Mouse (Mus musculus): ENCODE measurements around the gene 4930579G24Rik. TPM values are rescaled to one million over a fixed set of nuclear protein-coding genes. Genes with fewer than 3 reads are reported as not detected.

Gene 4930579G24Rik
- polyA plus RNA-seq, 1 experiment from 2014 or later: 19.6 TPM

GRCm38 (mm10) chr3:79627484-79628181 is 1.2 kb upstream of the 4930579G24Rik start:
- DNase-seq (ENCODE audit: low read depth, low spot score) (peak; percentile 10), ATAC-seq (no peak)
- ChIA-PET POLR2A (interaction anchor here (0.7 kb wide), 2 partner anchors 147 to 729 kb away, joined by 3 to 5 read pairs; no protein-coding TSS in a partner anchor), CTCF (interaction anchor here (1.0 to 2.1 kb wide), 3 partner anchors 12 to 25 kb away, joined by 3 to 6 read pairs (median 3); no protein-coding TSS in a partner anchor)
- H3K27me3 ChIP-seq: no peaks in the 10 kb centered on the region
- TF ChIP-seq CTCF (IDR thresholded peaks at IDR 0.05): no peak
- in situ Hi-C loops (cut with MboI; ENCODE audit: low pct_unique_long_range_greater_than_20kb): no loop called here

- POLR2A ChIA-PET: interaction anchor here (0.7 kb wide), 1 partner anchor 148 kb away, joined by 3 read pairs; no protein-coding TSS in a partner anchor
- ATAC-seq (peak; percentile 14), DNase-seq (ENCODE audit: low read depth, low spot score) (no peak)
- in situ Hi-C loops (cut with MboI; ENCODE audit: low pct_unique_long_range_greater_than_20kb): no loop called here
- no peaks in the 10 kb centered on the region for H3K27me3 ChIP-seq
- TF ChIP-seq CTCF (IDR thresholded peaks at IDR 0.05): no peak
- CTCF ChIA-PET: interaction anchor here (1.2 to 2.5 kb wide), 4 partner anchors 9 to 36 kb away, joined by 3 to 6 read pairs (median 6); no protein-coding TSS in a partner anchor
Observed at GRCm38 (mm10) chr3:79628182-79628560, 708 bp upstream of the 4930579G24Rik start.

- peak; percentile 58 for ATAC-seq
- ChIA-PET POLR2A (no interaction called here), CTCF (interaction anchor here (1.0 to 4.4 kb wide), 8 partner anchors 10 to 182 kb away, joined by 3 to 24 read pairs (median 4); no protein-coding TSS in a partner anchor)
- in situ Hi-C loops (cut with MboI; ENCODE audit: low pct_unique_long_range_greater_than_20kb): no loop called here
- peak; percentile 48 for DNase-seq (ENCODE audit: low read depth, low spot score)
- no peak for TF ChIP-seq CTCF (IDR thresholded peaks at IDR 0.05)
- H3K27me3 ChIP-seq: no peaks in the 10 kb centered on the region
Observed at GRCm38 (mm10) chr3:79629416-79629730, 494 bp downstream of the 4930579G24Rik start, which contains the start of gene Etfdh. Gene Etfdh (minus strand): TSS chr3:79629500.

GRCm38 (mm10) chr3:79652129-79652528 is 23.2 kb downstream of the 4930579G24Rik start:
- DNase-seq (ENCODE audit: low read depth, low spot score) (no peak), ATAC-seq (no peak)
- ChIA-PET POLR2A (no interaction called here), CTCF (interaction anchor here (0.9 kb wide), 1 partner anchor 24 kb away, joined by 3 read pairs; the partner anchor contains the start of gene 4930579G24Rik)
- in situ Hi-C loops (cut with MboI; ENCODE audit: low pct_unique_long_range_greater_than_20kb): no loop called here
- H3K27me3 ChIP-seq: peaks cover 33% of the 10 kb centered on the region
- TF ChIP-seq CTCF (IDR thresholded peaks at IDR 0.05): no peak

GRCm38 (mm10) chr3:79656682-79657081 is 27.8 kb downstream of the 4930579G24Rik start:
- ATAC-seq (no peak), DNase-seq (ENCODE audit: low read depth, low spot score) (peak; percentile 28)
- ChIA-PET POLR2A (no interaction called here), CTCF (interaction anchor here (0.6 to 1.4 kb wide), 3 partner anchors 9 to 157 kb away, joined by 3 to 4 read pairs (median 3); no protein-coding TSS in a partner anchor)
- in situ Hi-C loops (cut with MboI; ENCODE audit: low pct_unique_long_range_greater_than_20kb): no loop called here
- TF ChIP-seq CTCF (IDR thresholded peaks at IDR 0.05): no peak
- peaks cover 22% of the 10 kb centered on the region for H3K27me3 ChIP-seq

GRCm38 (mm10) chr3:79664787-79665408 is 36.0 kb downstream of the 4930579G24Rik start:
- in situ Hi-C loops (cut with MboI; ENCODE audit: low pct_unique_long_range_greater_than_20kb): loop anchor here (5.0 kb wide), 2 partner anchors 147 to 397 kb away; no protein-coding TSS in a partner anchor
- H3K27me3 ChIP-seq: peaks cover 19% of the 10 kb centered on the region
- ATAC-seq (peak; percentile 89), DNase-seq (ENCODE audit: low read depth, low spot score) (peak; percentile 42)
- ChIA-PET CTCF (interaction anchor here (1.0 to 2.3 kb wide), 12 partner anchors 8 to 169 kb away, joined by 3 to 22 read pairs (median 6); partner anchors contain the start of genes 4930579G24Rik and Etfdh), POLR2A (no interaction called here)
- peak; percentile 84 for TF ChIP-seq CTCF (IDR thresholded peaks at IDR 0.05)

- TF ChIP-seq CTCF (IDR thresholded peaks at IDR 0.05): no peak
- ChIA-PET POLR2A (no interaction called here), CTCF (interaction anchor here (6.9 to 7.9 kb wide), 2 partner anchors 139 to 144 kb away, joined by 31 to 114 read pairs; no protein-coding TSS in a partner anchor)
- ATAC-seq: no peak
- in situ Hi-C loops (cut with MboI; ENCODE audit: low pct_unique_long_range_greater_than_20kb): no loop called here
- H3K27me3 ChIP-seq: peaks cover 9% of the 10 kb centered on the region
- DNase-seq (ENCODE audit: low read depth, low spot score): no peak
Observed at GRCm38 (mm10) chr3:79670556-79670955, 41.7 kb downstream of the 4930579G24Rik start.

GRCm38 (mm10) chr3:79672188-79672587 is 43.3 kb downstream of the 4930579G24Rik start:
- POLR2A ChIA-PET: no interaction called here
- no peak for ATAC-seq
- CTCF ChIA-PET: interaction anchor here (0.9 to 7.9 kb wide), 14 partner anchors 8 to 396 kb away, joined by 3 to 114 read pairs (median 5); partner anchors contain the start of genes 4930579G24Rik and Etfdh
- DNase-seq (ENCODE audit: low read depth, low spot score): no peak
- no peak for TF ChIP-seq CTCF (IDR thresholded peaks at IDR 0.05)
- no peaks in the 10 kb centered on the region for H3K27me3 ChIP-seq
- in situ Hi-C loops (cut with MboI; ENCODE audit: low pct_unique_long_range_greater_than_20kb): no loop called here

- in situ Hi-C loops (cut with MboI; ENCODE audit: low pct_unique_long_range_greater_than_20kb): no loop called here
- ATAC-seq: no peak
- DNase-seq (ENCODE audit: low read depth, low spot score): peak; percentile 41
- no peaks in the 10 kb centered on the region for H3K27me3 ChIP-seq
- CTCF ChIA-PET: interaction anchor here (0.7 to 7.9 kb wide), 22 partner anchors 9 to 395 kb away, joined by 3 to 114 read pairs (median 4); partner anchors contain the start of genes 4930579G24Rik and Etfdh
- POLR2A ChIA-PET: interaction anchor here (0.6 kb wide), 1 partner anchor 136 kb away, joined by 3 read pairs; no protein-coding TSS in a partner anchor
- TF ChIP-seq CTCF (IDR thresholded peaks at IDR 0.05): peak; percentile 84
Observed at GRCm38 (mm10) chr3:79673082-79673481, 44.2 kb downstream of the 4930579G24Rik start.

- in situ Hi-C loops (cut with MboI; ENCODE audit: low pct_unique_long_range_greater_than_20kb): no loop called here
Observed at GRCm38 (mm10) chr3:79674641-79675040, 45.8 kb downstream of the 4930579G24Rik start.

More at GRCm38 (mm10) chr3:79674641-79675040, 45.8 kb downstream of the 4930579G24Rik start:
- ChIA-PET POLR2A (no interaction called here), CTCF (interaction anchor here (0.9 to 7.9 kb wide), 7 partner anchors 11 to 165 kb away, joined by 3 to 114 read pairs (median 4); no protein-coding TSS in a partner anchor)
- TF ChIP-seq CTCF (IDR thresholded peaks at IDR 0.05): no peak
- no peak for ATAC-seq
- H3K27me3 ChIP-seq: no peaks in the 10 kb centered on the region
- DNase-seq (ENCODE audit: low read depth, low spot score): no peak
